Mouse (Mus musculus) lung, adult 2 months (tissue): Measurements from ENCODE around the gene Serpina3n.

ENCODE experiments used
- CTCF ChIP-seq: fragments of 200-500 bp; IDR thresholded peaks from 2 replicates; pipeline ENCODE4 v1.5.1; 2011; ENCODE audit warnings: mild to moderate bottlenecking, low read length, control low read depth; ENCODE audit not compliant: insufficient read depth
- POLR2A ChIP-seq: fragments of 200-500 bp; IDR thresholded peaks from 2 replicates; pipeline ENCODE4 v1.6.1; 2011; ENCODE audit warnings: low read depth, mild to moderate bottlenecking, control low read depth, low read length, borderline replicate concordance; ENCODE audit errors: extremely low read depth

DNA sequence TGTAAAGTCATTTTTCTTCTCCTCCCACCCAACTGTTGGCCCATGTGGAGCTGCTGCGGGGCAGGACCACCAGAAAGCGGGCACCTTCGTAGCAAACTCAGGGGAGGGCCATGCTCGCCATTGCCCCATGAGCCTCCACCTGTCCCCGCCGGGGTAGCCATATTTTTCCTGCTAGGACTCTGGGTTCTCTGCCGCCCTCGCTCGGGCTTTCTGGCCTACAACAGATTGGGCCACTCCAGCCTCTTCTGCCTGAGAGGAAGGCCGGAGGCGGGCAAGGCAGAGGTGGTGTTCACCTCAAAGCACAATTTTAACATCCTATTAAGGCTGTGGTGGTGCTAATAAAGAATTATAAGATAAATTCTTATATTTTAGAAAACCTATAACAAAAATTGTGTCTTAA is 26.7 kb upstream of the Serpina3n start:
- TF ChIP-seq POLR2A: no peak
- TF ChIP-seq CTCF: no peak
